Mouse (Mus musculus) layer of hippocampus, adult 2 months (tissue): ENCODE results near the gene Hist1h2bg. TPM values are rescaled to one million over a fixed set of nuclear protein-coding genes. Genes with fewer than 3 reads are reported as not detected.
A peak's percentile ranks its signal among the peaks of the same experiment; 100 is the strongest.
"Not testable (repeated sequence)": the region's sequence is repeated elsewhere in the genome, so short reads cannot be mapped to it uniquely, and the experiment has no call there.

ENCODE experiments used
- DNase-seq, 2 experiments: peaks; one replicate each; pipeline ENCODE4 v3.0.0; 2022; ENCODE audit warnings: low spot score in 2 of 2
- H3K27ac ChIP-seq: fragments of 200-600 bp; 2 replicates; pipeline ENCODE4 v1.8.1; 2022
- H3K4me3 ChIP-seq: fragments of 200-600 bp; 2 replicates; pipeline ENCODE4 v1.8.1; 2022; ENCODE audit warnings: mild to moderate bottlenecking
- CTCF ChIP-seq: fragments of 200-600 bp; conservative IDR thresholded peaks from 2 replicates; pipeline ENCODE4 v1.8.1; 2022; ENCODE audit warnings: antibody characterized with exemption, mild to moderate bottlenecking, moderate library complexity
- total RNA-seq, 2 experiments: library from RNA; stranded (reverse); gene quantifications; 2 replicates each; pipeline ENCODE4 v1.2.3; 2021

Gene Hist1h2bg
- total RNA-seq, 2 experiments from 2014 or later = 74.0 to 78.9 TPM

DNA sequence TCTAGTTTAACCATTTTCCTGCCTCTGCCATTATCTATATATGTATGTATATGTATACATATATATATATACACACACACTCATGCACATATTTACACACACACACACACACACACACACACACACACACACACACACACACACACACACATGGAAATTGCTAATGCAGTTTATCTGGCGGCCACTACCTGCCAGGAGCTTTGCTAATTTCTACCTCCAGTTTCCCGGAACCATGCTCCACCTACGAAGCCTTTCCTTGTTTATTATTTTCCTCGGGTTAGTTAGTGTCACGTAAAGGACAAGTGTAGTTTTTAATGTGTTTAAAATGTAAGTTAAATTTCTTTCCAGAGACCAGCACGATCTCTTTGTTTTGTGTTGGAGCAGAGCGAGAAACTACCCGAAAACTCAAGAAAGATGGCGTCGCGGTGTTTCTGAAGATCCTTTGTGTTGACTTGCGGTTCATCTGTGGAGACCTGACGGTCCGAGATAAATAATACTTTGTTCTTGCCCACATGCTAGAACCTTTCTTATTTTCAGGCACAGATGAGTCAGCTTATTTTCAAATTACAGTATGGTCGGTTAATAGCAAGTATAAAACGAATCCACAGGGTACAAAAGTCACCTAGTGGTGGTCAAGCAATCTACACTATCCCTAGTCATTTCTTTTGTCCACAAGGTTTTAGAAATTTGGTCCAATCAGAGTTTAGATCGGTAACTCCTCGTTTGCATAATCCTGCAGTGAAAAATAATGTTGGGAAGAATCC lies 8.3 kb upstream of the Hist1h2bg start:
- DNase-seq = no peak
- peak overlapping the region; percentile 73 for H3K4me3 ChIP-seq
- peak overlapping the region; percentile 97 for H3K27ac ChIP-seq
- TF ChIP-seq CTCF = peak; percentile 81

GRCm38 (mm10) chr13:23564482-23564881 lies 6.7 kb upstream of the Hist1h2bg start:
- H3K27ac ChIP-seq = no peak overlapping the region
- DNase-seq = no peak

DNA sequence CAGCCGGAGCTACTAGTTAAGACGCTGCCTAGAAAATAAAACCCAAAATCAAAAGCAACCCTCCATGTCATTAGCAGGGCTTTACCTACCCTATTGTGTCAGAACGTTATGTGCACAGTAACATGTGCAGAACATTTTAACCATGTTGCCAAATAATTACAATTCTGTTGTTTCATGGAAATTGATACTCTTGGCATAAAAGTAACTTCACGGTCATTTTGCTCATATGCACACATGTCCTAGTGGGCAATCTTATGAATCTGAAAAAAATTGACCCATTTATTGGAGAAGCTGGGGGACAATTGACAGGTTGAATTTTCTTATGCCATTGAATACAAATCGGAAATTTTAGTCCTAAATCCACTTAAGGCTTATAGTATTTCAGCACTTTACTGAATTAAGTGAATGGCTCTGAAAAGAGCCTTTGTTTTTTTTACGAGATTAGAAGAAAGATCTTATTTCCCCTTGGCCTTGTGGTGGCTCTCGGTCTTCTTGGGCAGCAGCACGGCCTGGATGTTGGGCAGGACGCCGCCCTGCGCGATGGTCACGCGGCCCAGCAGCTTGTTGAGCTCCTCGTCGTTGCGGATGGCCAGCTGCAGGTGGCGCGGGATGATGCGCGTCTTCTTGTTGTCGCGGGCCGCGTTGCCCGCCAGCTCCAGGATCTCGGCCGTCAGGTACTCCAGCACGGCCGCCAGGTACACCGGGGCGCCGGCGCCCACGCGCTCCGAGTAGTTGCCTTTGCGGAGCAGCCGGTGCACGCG lies 755 bp upstream of the Hist1h2bg start:
- Histone ChIP-seq H3K27ac (peak overlapping the region; percentile 95), H3K4me3 (peak overlapping the region; percentile 73)
- DNase-seq = not testable (repeated sequence)

More at GRCm38 (mm10) chr13:23564482-23564881, 6.7 kb upstream of the Hist1h2bg start:
- no peak overlapping the region for H3K4me3 ChIP-seq
- TF ChIP-seq CTCF = no peak

DNA sequence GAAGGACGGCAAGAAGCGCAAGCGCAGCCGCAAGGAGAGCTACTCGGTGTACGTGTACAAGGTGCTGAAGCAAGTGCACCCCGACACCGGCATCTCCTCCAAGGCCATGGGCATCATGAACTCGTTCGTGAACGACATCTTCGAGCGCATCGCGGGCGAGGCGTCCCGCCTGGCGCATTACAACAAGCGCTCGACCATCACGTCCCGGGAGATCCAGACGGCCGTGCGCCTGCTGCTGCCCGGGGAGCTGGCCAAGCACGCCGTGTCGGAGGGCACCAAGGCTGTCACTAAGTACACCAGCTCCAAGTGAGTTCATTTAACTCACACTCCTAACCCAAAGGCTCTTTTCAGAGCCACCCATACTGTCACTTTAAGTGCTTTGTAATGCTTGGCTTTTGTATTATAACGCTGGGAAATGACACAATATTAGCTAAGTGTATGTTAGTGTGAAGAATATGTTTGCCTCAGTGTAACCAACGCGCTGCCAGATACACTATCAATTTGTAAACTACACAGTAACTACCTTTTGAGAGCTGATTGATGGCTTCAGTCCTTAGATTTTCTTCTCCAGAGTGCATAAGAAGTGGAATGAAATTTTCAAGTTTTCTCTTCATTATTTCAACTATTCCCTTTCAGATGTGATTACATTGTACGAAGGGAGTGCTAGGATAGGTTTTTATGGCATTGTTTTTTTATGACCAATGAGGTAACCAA lies 465 bp downstream of the Hist1h2bg start:
- peak overlapping the region; percentile 95 for H3K27ac ChIP-seq
- DNase-seq = not testable (repeated sequence)
- H3K4me3 ChIP-seq = peak overlapping the region; percentile 73

- DNase-seq = no peak
- Histone ChIP-seq H3K4me3 (peak overlapping the region; percentile 73), H3K27ac (peak overlapping the region; percentile 95)
- no peak for TF ChIP-seq CTCF
These were observed 1.2 kb downstream of the Hist1h2bg start for GRCm38 (mm10) chr13:23572218-23573033.

DNA sequence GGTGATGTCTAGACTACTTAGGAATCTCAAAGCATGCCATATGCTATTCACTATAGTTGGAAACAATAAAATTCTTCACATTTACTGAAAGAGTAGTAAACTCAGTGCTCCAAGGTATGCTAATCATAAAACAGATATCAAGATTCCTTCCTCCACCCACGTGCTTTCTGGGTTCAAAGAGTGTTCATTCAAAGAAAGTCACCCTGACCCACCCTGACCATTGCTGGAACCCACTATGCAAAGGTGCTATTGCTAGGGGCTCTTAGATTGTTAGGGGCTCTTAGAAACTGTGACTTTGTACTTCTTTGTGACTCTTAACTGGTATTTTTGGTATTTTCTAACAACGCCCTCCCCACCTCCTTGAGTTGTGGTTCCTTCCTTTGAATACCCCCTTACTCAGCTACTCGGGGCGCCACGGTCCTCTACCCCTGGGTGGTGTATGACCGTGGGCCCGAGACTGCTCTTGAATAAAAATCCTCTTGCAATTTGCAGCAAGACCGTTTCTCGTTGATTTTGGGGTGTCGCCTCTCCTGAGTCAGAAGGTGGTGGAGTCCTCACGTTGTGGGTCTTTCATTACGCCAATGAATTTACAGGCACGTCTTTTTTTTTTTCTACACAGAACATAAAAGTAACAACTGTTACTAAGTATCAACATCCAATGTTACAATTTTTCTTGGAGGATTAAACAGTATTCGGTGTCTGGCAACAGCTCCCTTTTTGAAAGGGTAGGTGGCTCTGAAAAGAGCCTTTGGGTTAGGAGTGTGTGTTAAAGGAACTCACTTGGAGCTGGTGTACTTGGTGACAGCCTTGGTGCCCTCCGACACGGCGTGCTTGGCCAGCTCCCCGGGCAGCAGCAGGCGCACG lies 2.1 kb downstream of the Hist1h2bg start:
- Histone ChIP-seq H3K27ac (peak overlapping the region; percentile 95), H3K4me3 (peak overlapping the region; percentile 73)
- not testable (repeated sequence) for DNase-seq

DNA sequence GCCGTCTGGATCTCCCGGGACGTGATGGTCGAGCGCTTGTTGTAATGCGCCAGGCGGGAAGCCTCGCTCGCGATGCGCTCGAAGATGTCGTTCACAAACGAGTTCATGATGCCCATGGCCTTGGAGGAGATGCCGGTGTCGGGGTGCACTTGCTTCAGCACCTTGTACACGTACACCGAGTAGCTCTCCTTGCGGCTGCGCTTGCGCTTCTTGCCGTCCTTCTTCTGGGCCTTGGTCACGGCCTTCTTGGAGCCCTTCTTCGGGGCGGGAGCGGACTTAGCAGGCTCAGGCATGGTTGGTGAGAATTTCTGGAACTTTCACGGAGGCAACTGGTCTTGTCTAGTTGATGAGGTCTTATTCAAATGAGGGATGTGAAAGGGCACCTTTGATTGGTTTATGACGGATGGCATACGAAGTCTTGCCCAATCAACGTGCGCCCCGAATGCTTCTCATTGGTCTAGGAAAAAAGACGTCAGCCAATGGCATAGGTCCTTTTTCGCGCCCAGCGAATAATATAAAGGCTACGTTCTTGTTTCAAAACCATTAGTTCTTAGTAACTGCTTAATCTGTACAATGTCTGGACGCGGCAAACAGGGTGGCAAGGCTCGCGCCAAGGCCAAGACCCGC lies 2.8 kb downstream of the Hist1h2bg start, which contains the start of the genes Hist1h2bf and Hist1h2ad:
Hist1h2bf (minus strand) TSS at position 299 of the 627 bp plus-strand sequence.
Hist1h2ad (plus strand) TSS at position 484 of the 627 bp plus-strand sequence.
- peak within 1 kb of the TSS; percentile 76 for H3K27ac ChIP-seq
- H3K4me3 ChIP-seq = peak within 1 kb of the TSS; percentile 73
- DNase-seq = peak; percentile 89 to 97
- 0 out of 2 replicates have a peak, but pooled peaks have one; percentile 6 for TF ChIP-seq CTCF

DNA sequence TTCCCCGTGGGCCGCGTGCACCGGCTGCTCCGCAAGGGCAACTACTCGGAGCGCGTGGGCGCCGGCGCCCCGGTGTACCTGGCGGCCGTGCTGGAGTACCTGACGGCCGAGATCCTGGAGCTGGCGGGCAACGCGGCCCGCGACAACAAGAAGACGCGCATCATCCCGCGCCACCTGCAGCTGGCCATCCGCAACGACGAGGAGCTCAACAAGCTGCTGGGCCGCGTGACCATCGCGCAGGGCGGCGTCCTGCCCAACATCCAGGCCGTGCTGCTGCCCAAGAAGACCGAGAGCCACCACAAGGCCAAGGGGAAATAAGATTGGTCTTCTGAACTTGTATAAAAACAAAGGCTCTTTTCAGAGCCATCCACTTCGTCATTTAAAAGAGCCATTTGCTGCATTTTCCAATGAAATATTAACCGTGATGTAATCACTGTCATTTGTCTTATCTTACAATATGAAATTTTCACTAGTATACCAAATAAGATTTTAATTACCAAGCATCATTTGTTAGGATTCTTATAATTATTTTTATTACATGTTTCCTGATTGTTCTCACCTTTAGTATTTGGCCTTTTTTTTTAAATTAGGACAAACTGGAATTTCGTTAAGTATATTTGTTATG lies 3.5 kb downstream of the Hist1h2bg start:
- peak overlapping the region; percentile 73 for H3K4me3 ChIP-seq
- peak overlapping the region; percentile 64 for H3K27ac ChIP-seq

GRCm38 (mm10) chr13:23575271-23575851 lies 4.2 kb downstream of the Hist1h2bg start, which contains the start of gene Hist1h3d:
Hist1h3d (plus strand) TSS chr13:23575763.
- no peak for TF ChIP-seq CTCF
- peak within 1 kb of the TSS; percentile 84 for H3K27ac ChIP-seq
- DNase-seq = peak; percentile 65 to 85
- H3K4me3 ChIP-seq = peak within 1 kb of the TSS; percentile 61

More for the DNA sequence above, 3.5 kb downstream of the Hist1h2bg start:
- not testable (repeated sequence) for DNase-seq

GRCm38 (mm10) chr13:23575864-23576313 lies 4.7 kb downstream of the Hist1h2bg start:
- H3K27ac ChIP-seq = peak overlapping the region; percentile 84
- not testable (repeated sequence) for DNase-seq
- H3K4me3 ChIP-seq = peak overlapping the region; percentile 61
